Mouse (Mus musculus) neural tube, embryonic 10.5 days (tissue): ENCODE data around the gene Rap1gap2.

Experiments
- DNase-seq: peaks from one replicate; pipeline ENCODE4 v3.0.0-alpha.2; 2017; ENCODE audit warnings: low spot score; ENCODE audit errors: extremely low spot score

The Rap1gap2 gene

DNA sequence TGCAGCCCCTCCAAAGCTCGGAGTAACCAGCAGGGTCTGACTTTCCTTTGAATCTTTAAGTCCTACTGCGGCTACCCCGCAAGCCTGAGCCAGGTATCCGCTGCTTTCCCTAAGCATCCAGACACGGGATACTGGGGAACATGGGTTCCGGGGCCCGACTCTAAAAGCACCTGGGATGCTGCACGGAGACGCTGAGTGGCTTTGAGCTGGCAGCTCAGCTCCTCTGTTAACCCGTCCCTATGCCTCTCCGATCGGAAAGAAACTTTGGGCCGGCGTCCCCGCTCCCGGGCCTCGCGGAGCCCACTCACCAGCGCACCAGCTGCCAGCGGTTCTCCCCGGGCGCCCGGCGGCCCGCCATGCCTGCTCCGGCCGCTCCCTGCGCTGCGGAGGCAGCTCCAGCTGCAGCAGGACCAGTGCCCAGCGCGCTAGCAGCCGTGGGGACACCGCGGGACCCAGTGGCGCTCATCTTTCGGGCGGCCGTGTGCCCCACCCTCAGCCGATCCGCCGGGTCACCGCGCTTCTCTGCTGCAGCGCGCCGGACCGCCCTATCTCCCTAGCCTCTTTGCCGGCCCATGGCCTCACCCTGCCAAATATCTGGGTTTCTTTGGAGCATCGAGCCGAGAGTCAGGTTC, at the start of gene Rap1gap2:
Rap1gap2 (minus strand) TSS at position 371 of the 632 bp plus-strand sequence.
- DNase-seq: peak; percentile 42

DNA sequence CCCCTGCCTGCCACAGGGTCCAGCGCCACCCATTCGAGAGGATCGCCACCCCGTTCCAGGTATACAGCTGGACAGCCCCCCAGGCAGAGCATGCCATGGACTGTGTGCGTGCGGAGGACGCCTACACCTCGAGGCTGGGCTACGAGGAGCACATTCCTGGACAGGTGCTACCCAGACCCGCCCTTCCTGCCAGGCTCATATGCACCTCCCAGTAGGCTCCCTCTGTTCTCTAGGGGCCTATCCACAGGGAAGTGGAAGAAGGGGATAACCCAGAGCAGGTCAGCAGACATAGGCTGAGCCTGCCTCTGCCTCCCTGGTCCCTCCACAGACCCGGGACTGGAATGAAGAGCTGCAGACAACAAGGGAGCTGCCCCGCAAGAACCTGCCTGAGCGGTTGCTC, 49.6 kb upstream of the Rap1gap2 start:
- no peak for DNase-seq

GRCm38 (mm10) chr11:74655941-74656340, 45.2 kb upstream of the Rap1gap2 start:
- DNase-seq: no peak

GRCm38 (mm10) chr11:74653385-74653784, 42.7 kb upstream of the Rap1gap2 start:
- DNase-seq: no peak

DNA sequence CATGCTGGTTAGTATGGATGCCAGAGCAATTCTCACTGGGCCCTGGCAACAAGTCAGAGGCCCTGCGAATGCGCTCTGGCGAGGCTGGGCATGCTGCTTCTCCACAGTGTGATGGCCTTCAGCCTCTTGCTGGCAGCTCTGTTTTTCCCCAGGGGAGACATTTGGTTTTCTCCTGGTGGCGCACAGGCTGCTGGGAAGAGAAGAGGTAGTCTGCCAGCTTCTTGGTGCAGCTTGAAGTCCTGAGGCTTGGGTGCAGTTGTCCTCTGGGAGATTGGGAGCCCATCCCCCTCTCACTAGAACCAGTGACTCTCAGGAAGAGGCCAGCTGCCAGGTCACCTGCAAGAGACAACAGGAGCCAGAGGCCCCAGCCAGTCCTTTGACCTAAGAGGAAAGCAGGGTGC, 42.1 kb upstream of the Rap1gap2 start:
- no peak for DNase-seq

DNA sequence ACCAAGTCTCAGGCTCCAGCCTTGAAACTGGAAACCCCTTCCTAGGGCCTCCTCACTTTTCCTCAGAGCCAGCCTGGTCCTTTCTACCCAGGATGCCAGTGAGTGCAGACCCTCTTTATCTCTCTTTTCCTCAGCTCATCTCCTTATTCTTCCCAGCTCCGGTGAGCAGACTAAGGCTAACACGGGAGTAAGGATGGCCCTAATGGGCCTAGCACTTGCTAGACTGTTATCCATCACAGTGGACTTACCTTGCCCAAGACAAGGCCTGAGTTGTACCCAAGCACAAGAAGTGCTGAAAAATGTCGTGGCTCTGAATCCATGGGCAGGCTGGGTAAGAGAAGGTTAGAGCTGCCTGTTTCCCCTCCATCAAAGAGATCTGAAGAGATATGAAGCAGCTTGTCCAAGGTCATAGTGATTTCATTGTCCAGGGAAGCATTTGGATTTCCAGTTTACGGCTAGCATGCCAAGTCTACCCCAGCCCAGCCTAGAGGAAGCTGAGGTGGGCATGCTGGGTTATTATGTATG, 39.9 kb upstream of the Rap1gap2 start:
- no peak for DNase-seq

DNA sequence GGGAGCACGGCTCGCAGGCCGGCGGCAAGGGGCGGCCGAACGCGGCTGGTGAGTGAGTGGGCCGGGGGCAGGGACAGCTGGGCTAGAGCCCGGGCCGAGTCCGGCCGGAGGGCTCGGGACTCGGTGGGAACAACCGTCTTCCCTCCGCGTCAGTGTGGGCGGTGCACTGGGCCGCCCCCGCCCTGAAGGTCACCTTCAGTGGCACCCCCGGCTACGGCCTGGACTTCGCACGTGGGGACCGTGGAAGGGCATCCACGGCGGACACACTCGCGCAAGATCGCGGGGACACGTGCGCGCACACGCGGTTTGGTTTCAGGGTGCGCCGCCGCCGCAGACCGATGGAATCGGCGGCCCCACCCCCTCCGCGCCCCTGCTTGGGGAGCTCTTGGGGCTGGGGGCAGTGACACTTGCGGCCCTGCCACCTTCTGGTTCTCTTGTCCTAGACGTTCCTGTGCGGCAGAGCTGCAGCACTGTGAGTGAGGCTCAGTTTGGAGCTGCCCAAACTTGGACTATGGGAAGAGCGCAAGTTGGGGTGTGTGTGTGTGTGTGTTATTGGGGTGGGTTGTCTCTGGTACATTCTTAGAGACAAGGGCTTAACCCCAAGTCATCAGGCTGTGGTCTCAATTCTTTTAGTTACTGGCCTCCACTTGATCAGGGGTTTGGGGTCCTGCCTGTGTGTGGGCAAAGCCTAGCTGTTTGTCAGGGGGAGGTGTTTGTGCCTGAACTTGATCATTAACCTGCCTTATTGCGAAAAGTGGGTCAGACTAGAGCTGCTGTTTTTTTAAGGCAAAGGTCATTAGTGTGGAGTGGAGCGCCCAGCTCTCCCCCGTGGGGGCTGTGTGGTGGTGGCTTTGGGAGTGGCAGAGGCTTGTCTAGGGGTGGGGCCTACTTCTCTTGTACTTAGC, 39.2 kb upstream of the Rap1gap2 start:
- DNase-seq: peak; percentile 41

DNA sequence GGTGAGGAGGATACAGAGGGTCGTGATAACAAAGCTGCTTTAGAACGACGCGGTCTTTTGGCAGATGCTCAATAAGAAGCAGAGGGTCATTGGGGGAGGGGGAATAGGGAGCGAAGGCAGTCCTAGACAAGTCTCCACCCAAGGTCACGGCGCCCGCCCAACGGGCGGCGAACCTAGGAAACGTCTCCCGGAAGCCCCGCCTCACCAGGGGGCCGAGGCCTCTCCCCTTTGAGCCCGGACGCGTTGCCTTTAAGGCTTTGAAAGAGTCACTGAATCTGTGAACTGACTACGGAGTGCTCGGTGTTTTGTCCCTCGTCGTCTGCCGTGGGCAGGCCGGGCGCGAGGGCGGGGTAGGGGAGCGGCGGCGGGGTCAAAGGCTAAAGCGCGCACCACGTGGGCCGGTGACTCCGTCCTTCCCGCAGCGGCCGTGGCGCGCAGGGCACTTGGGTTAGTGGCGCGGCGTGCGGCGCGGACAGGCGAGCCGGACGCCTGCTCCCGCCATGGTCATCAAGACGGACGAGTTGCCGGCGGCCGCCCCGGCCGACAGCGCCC, 38.5 kb upstream of the Rap1gap2 start, which contains the start of gene Cluh:
Cluh (plus strand) TSS at position 401 of the 552 bp plus-strand sequence.
- peak; percentile 95 for DNase-seq

DNA sequence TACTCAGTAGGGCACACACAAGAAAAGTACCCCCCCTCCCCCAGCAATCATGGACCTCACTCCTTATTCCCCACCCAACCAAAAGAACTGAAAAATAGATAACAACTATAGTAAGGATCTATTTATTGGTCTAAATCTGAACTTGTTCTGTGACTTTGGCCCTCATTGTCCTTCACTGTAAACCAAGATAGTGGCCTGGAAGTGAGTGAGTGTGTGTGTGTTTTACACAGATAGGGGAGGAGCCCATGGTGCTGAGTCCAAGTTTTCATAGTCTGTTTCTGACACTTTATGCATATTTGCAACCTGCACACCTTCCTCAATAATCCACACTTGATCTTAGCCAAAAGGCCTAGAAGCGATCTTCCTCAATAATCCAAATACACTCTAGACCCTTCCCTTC, 38.0 kb upstream of the Rap1gap2 start:
- DNase-seq: no peak

GRCm38 (mm10) chr11:74647966-74648365, 37.3 kb upstream of the Rap1gap2 start:
- no peak for DNase-seq

- DNase-seq: no peak
Measured at GRCm38 (mm10) chr11:74639628-74640027, 28.9 kb upstream of the Rap1gap2 start.

DNA sequence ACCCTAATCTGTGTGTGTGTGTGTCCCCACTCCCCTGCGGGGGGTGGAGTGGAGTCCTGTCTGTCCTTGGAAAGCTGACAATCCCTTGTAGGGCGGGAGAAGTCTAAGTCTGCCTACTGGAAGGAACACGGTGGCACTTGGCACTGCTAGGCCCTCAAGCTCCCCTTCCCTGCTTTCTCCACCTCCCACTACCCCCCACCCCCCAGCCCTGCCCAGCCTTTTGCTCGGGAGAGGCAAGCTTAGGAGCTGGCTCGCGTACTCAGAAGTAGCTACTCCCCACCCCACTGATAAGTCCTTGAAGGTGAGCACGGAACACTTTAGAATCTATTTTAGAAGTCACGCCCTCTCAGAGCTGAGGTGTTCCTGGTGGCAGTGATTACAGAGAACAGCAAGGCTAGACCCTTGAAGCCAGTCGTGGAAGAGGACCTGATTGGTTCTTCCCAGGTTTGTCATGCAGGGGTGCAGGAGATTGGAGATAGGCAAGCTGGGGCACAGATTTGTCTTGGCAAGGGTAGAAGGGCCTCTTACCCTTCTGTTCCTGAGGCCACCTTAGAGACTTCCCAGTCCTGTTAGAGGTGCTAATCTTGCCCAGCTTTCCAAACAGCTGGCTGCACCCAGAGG, 28.2 kb upstream of the Rap1gap2 start:
- no peak for DNase-seq

DNA sequence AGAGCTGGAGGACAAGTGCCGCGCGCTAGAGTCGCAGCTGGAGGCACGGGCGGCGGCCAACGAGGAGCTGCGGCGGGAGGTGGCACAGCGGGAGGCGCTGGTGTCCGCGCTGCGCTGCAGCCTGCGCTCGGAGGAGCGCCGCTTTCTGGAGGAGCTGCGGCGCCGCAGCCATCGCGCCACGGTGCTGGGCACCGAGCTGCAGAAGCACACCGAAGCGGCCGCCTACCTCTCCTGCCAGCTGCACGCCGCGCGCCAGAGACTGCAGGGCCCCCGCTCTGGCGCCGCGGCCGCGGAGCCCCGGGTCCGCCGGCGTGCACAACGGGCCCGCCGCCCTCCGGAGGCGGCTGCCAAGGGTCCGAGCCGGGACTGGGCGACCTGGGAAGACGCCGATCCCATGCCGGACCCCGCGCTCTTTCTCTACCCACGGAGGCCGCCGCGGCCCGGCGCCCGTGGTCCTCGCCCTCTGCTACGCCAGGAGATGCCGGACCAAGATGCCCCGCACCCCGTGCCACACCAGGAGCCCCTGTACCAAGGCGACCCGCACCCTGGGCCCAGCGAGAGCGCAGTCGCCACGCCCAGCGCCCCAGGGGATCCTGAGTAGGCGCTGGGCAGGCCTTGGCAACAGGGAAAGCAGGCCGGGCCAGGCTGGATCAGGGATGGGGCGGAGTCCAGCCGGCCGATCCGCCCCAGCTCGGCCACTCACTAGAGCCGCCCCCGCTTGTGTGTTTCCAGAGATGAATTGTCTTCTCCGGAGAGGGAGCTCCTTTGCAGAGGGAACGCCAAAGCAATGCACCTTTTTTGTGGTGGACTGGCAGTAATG, 27.5 kb upstream of the Rap1gap2 start:
- peak; percentile 81 for DNase-seq

DNA sequence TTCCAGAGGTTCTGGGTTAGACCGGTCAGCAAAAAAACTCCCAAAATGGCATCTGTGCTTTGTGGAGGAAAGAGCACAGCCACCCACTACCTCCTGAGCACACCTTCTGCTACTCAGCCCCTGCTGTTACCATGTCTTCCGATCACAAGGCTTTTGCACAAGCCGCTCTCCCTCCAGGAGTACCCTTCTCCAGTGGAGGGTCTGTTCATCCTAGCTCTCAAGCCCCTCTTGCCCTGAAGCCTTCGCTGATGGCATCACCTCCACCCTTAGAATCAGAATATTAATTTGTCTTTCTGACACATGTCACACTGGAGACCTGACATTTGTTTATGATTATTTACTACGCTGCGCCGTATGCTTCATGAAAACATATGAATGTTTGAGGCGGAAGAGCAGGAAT, 26.8 kb upstream of the Rap1gap2 start:
- peak; percentile 32 for DNase-seq

GRCm38 (mm10) chr11:74634490-74635275, 24.0 kb upstream of the Rap1gap2 start:
- peak; percentile 66 for DNase-seq

DNA sequence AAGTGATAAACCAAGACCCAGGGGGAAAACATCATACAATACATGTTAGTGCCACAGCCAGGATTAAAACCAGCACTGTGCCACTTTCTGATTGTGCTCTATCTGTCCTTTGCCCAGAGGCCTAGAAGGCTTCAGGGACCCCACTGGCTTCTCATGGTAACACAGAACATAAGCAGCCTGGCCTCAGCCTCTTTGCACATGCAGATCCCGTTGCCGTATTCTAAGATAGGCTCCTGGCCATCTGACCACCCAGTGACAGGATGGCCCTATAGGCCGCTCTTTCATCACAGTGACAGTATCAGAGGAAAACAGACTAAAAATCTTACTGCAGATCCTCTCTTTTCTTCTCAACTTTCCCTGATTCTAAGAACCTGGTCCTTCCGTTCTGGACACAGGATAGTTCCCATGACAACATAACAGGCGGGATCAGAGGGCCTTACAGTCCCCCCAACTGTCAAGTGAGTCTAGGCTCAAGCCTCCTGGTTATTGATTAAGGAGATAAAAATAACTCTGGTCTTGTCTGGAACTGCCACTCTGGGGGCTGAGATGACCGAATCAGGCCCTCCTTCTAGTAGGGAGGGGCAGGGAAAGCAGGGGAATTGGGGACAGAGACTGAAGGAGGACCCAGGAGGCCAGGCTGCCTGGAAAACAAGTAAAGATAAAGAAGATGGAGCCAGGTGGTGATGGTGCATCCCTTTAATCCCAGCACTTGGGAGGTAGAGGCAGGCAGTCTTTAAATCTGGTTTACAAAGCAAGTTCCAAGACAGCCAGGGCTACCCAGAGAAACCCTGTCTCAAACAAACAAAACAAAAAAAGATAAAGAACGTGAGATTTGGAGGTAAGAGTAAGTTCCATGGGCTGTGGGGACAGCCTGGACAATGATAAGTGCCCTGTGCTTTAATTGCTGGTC, 21.4 kb upstream of the Rap1gap2 start:
- DNase-seq: no peak

DNA sequence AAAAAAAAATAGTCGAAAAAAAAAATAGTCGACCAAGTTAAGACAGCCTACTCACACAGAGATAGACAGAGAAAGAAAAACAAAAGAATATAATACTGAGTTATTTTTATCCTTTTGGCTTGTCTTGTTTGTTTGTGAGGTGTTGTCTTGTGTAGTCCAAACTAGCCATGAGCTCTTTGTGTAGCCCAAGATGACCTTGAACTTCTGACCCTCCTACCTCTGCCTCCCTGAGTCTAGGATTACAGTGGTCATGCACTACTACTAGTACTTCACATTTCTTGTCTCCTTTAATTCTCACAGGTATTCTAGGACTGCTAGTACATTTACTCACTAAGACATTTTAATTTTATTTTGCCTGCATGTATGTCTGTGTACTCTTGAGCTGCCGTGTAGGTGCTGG, 16.8 kb upstream of the Rap1gap2 start:
- DNase-seq: no peak

DNA sequence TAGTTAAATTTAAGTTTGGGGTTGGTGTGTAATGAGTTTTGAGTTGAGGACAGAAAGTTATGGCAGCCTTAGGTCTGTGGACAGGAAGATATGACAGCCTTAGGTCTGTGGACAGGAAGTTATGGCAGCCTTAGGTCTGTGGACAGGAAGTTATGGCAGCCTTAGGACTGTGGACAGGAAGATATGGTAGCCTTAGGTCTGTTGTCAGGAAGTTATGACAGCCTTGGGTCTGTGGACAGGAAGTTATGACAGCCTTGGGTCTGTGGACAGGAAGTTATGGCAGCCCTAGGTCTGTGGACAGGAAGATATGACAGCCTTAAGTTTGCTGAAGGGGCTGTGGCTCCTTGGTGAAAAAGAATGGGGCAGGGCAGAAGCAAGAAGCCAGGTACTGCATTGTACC, 14.6 kb upstream of the Rap1gap2 start:
- no peak for DNase-seq

DNA sequence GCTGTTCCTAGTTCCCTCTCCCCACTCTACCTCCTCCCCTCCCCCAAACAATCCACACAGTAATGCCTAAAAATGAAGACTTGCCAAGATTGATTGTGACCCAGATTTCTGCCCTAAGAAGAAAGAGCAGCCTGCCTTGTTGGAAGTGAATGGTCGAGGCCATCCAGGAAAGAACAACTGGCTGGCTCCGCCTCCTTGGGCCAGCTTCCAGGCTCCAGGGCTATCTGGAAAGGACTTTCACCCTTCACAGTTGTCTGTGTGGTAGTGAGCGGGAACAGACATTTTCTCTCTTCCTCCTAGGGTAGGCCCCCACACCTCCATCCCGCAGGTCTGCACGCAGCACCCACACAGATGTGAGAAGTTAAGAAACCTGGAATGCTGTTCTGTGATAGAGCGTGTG, 13.0 kb upstream of the Rap1gap2 start:
- no peak for DNase-seq
